Mouse (Mus musculus): ENCODE results near the gene Gm38431.

DNA sequence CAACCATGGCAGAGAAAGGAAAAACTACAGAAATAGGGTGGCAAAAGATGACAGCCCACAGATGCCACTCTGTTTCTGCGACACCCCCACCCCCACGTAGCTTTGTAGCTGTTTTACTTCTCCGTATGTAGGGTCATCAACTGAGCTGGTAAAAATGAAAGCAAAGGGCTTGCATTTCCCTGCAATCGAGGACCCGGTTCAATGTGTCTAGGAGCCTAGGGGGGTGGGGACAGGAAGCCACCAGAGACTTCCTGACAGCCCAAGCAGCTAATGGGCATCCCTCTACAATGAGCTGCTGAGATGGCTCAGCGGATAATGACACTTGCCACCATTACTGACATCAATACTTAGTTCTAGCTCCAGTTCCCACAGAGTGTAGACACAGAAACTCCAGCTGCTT is 44.6 kb upstream of the Gm38431 start:
- TF ChIP-seq CTCF (IDR thresholded peaks at IDR 0.05; ENCODE audit: borderline replicate concordance, control insufficient read depth, extremely low read depth, insufficient read depth, low read length, poor library complexity) (no peak), POLR2A (IDR thresholded peaks at IDR 0.05; ENCODE audit: control insufficient read depth, extremely low read depth, insufficient read depth, low read length, poor library complexity) (no peak)

All from thymus, adult 2 months (tissue).